Mouse (Mus musculus): ENCODE data around the gene Adamts7.

The Adamts7 gene

GRCm38 (mm10) chr9:90198531-90199449 is 35.9 kb downstream of the Adamts7 start:
- peak in 1 of 2 experiments; percentile 34 for DNase-seq

- no peak for DNase-seq
Observed at GRCm38 (mm10) chr9:90199611-90200010, 36.7 kb downstream of the Adamts7 start.

GRCm38 (mm10) chr9:90200501-90200900 is 37.6 kb downstream of the Adamts7 start:
- no peak for DNase-seq

- no peak for DNase-seq
Observed at GRCm38 (mm10) chr9:90201096-90201495, 38.2 kb downstream of the Adamts7 start.

DNA sequence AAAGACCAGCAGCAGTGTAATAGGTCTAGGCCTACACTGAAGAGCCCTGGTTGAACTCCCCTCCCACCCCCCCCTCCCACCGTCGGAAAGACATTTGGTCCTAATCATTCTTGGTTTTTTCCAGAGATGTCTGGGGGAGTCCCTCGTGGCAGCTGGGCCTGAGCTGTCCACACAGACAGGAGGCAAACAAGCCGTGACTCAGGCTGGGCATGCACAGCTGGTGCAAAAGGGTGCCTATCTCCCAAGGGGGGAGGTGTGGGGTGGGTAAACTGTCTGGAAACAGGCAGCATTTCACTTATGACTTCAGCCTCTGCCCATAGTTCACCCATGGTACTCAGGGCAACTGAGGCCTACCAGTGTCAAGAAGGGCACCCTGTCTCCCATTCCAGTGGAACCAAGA is 38.7 kb downstream of the Adamts7 start:
- DNase-seq: no peak

DNA sequence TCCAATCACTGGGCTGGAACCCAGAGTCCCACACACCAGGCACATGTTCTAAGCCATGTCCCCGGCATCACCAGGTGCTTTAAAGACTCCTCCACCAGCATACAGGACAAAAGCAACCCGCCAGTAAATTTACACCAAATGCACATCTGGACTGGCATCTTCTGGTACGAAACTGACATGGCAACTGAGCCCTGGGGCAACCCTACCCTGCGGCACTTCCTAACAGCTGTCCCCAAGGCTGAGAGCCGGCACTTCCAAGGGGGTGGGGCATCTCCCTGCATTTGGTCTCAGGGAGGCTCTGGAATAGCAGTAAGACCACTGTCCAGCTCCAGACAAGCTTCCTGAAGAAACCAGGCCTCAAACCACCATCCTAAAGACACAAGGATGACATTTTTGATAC is 40.4 kb downstream of the Adamts7 start:
- DNase-seq: no peak

DNA sequence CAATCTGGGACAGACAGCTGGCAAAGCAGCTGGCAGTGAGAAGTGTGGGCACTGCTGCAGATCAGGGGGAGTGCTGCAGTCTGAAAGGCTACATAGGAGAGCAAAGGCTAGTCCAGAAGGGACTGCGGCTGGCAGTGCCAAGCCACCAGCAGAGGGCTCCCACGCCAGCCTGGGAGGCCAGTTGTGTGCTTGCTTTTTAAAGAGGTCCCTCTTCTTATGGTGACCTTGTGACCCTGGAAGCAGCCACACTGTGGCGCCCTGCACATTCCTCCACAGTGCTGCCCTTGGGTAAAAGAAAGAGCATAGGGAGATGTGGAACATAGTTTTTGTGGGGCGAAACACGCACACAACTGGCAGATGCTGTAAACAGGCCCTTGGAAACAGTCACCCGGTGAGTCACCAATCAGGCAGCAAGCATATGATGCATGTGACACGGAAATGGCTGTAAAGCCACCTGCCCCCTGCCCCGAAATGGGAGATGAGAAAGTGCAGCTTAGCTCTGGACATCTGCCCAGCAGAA is 41.6 kb downstream of the Adamts7 start:
- DNase-seq: no peak

- DNase-seq: peak; percentile 74 to 83
Observed at GRCm38 (mm10) chr9:90206500-90206899, 43.6 kb downstream of the Adamts7 start.

DNA sequence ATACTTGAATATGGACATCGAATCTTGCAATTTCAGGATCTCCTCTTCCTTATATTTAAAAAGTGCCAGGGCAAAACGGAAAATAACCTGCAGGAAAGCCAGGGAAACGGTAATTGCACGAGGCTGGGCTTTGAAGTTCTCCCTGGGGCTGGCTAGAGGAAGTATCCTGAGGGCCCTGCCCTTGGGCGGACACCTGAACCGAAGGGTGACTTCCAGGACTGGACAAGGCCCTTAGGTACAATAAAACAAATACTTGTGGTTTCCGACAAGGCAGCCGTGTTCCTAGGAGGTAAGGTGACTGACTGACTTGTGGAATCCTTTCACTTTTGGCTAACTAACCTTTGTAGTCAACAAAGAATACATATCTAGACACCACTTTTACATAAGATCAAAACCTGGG is 44.9 kb downstream of the Adamts7 start:
- no peak for DNase-seq

- DNase-seq: no peak
Observed at GRCm38 (mm10) chr9:90208655-90209054, 45.8 kb downstream of the Adamts7 start.

DNA sequence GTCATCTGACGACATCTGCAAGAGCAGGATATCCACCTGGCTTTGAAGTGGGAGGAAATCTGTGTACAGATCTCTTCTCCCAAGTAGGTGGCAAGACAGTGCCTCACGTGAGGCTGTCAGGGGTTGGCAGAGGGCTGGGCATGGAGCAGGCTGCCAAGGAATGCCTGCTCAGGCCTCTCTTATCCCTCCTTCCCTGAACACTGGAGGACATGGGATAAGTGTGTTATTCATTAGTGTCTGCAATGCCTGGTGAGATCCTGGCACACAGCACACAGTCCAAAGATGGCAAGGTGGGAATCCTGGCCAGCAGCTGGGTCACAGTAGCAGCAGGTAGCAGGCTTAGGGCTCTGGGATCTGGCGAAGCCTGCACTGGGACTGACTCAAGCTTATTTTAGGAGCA is 50.3 kb downstream of the Adamts7 start:
- peak; percentile 44 to 47 for DNase-seq

DNA sequence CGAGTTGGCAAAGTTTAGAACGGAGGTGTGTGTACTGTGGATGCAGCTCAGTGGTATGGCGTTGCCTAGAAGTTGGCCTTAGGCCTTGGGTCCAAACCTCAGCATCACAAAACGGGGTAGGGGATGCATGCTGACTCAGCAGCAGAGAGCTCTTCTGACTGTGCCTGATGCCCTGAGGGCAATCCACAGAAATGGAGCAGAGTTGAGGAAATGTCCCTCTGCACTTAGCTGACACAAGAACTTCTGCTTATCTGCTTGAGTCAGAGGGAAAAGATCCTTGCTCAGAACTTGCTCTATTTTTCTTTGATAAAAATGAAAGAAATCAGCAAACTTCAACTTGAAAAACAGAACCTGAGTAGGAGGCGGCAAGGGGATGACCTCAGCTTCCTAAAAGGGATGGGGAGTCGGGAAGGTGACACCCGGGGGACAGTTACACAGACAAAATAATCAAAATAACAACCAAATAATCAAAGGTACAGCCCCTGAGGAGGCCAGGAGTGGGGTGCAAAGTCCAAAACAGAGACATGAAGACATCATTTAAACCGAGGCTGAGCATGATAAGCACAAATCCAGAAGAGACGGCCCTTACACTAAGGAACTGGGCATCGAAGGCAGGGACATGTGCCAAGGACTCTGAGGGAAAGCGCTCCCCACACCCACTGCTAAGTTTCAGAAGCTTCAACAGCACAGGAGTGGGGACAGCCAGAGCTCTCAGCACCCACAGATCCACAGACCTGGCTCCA is 53.6 kb downstream of the Adamts7 start:
- DNase-seq: no peak

GRCm38 (mm10) chr9:90217501-90217900 is 54.6 kb downstream of the Adamts7 start:
- DNase-seq: no peak

DNA sequence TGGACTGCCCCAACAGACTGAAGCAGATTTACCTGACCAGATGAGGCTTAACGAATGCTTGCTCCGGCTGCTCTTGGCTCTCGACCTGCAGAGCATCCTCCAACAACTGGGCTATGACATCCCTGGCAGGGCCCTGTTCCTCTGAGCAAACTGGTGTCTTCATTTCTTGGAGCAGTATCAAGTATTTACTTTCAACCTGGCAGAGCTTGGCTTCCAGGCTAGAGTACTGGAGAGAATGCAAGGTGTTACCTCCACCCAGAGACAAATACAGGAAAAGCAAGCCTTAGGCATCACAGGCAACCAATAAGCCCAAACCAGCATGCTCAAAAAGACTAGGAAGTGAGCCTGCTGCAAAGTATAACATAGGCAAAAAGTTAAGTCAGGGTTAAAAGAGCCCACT is 59.4 kb downstream of the Adamts7 start:
- DNase-seq: peak; percentile 28 to 32

DNA sequence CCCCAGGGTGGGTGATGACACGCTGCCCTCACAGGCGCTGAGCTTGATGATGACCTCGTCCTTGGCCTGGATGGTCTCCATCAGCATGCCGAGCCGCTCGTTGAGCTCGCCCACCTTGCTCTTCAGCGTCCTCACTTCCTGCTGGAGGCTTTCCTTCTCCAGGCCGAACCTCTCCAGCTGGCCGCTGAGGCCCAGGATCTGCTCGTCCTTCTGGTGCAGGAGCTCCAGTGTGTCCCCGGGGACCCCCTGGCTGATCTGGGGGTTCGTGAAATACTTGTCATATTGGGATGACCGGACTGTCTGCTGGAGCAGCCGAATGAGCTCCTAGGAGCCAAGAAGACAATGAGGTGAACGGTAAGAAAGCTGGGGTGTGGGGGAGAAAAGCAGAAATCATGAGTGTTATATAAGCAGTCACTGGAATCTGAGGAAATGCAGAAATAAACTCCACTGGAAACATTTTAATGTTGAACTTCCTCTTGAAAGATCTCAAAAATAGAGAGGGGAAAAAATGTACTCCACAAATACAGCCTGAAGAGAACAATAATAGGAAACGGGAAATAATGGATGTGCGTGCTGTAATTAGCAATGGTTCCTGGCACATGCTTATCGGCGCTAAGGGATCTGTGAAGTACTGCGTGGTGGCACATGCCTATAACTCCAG is 63.3 kb downstream of the Adamts7 start:
- DNase-seq: no peak

- no peak for DNase-seq
Observed at GRCm38 (mm10) chr9:90226742-90227096, 63.9 kb downstream of the Adamts7 start.

GRCm38 (mm10) chr9:90227171-90227570 is 64.3 kb downstream of the Adamts7 start:
- DNase-seq: no peak

DNA sequence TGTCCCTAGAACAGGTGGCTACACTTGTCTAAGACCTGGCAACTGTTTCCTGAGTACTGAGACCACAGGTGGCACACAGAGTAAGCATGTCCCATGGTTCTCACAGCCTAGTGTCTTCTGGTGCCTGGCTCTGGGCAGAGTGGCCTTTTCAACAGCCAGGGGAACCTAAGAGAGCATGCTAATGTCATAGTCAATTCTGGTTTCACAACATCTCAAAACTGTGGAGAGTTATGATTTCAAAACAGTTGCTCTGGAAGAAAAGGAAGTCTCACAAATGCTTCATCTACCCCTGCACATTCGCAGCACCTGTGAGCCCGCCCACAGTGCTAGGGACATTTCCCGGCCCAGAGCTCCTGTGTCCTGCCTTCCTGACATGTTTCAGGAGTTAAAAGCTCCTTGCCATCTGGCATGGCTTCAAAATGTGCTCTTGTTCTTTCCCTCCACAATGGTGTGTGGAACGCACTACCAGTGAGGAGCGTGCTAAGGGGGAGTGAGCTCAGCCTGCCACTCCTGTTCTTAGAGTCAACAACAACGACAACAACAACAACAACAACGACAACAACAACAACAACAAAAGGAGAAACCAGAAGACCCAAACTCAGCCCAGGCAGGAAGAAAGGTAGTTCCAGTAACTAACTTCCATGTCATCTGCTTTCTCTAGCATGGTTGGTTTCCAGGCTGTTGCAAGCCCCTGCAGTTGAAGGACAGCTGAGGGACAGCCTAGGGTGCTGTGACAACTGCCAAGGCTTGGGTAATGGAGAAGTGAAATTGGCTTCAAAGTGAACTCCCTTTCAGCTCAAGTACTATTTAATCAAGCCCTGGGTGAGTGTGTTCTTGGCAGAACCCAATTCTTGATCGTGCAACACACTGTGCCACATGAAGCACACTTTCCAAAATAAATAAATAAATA is 70.2 kb downstream of the Adamts7 start:
- DNase-seq: no peak

DNA sequence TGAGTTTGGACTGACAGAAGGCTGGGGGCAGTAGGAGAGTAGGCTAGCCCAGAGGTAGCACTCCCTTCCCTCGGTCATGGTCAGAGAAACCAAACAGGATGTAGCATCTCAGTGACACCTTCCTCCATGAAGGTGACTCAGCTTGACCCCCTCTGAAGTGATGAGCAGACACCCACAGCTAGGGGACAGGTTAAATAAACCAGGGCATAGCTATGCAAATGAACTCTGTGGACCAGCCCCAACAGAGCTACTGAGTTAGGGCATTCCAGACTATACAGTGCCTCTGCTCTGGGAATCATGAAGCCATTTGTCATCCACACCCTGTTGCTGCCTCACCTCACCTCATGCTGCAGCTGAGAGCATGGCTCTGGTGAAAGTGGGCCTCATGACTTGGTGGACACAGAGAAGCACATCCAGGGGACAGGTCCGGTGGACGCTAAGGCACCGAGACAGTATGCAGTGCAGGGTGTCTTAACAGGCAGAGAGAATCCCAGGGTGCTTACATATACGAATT is 71.1 kb downstream of the Adamts7 start:
- DNase-seq: no peak

- no peak for DNase-seq
Observed at GRCm38 (mm10) chr9:90234786-90235185, 71.9 kb downstream of the Adamts7 start.

DNA sequence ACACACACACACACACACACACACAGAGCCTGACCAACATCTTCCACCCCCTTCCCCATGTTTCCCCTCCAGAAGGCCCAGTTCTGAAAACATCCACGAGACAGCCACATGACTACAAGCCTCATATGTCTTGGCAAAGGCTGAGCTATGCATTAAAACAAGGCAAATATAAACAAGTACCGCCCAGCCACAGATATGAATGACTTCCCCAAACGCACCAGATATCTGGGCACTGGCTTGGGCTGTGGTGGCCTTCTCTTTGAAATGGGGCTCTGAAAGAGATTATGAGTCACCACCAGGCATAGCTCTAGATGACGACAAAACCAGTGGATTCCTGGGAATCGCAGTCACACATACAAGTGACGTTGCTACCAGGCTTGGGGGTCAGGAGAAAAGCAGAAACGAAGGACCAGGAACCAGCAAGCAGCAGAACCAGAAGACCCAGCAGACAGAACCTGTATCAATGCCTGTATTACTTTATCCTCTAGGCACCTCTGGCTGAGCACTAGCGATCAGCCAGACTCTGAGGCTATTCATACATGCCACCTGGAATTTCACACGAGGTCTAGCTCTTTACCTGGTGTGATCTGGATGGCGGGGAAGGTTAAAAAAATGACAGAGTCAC is 72.5 kb downstream of the Adamts7 start:
- DNase-seq: no peak

GRCm38 (mm10) chr9:90236817-90237216 is 73.9 kb downstream of the Adamts7 start:
- no peak for DNase-seq

All from cerebellum, adult 18-20 months (tissue).